Mouse (Mus musculus) limb, embryonic 15.5 days (tissue): ENCODE results near the gene Scgb1a1. TPM values are rescaled to one million over a fixed set of nuclear protein-coding genes. Genes with fewer than 3 reads are reported as not detected.
"Not testable (repeated sequence)": the region's sequence is repeated elsewhere in the genome, so short reads cannot be mapped to it uniquely, and the experiment has no call there.

Experiments used
- ATAC-seq: fragments of 200-750 bp; cut with Nextera tagmentation; 2 replicates; pipeline ENCODE4 v1.8.0; 2017; ENCODE audit warnings: low read depth, moderate TSS enrichment; ENCODE audit not compliant: insufficient number of reproducible peaks, low FRiP score, low TSS enrichment
- H3K27ac ChIP-seq: fragments of 300-500 bp; sonication (generic); 2 replicates; pipeline ENCODE4 v1.5.1; 2015; ENCODE audit warnings: moderate library complexity, mild to moderate bottlenecking, inconsistent platforms
- H3K27me3 ChIP-seq: fragments of 300-500 bp; sonication (generic); 2 replicates; pipeline ENCODE4 v1.6.1; 2015; ENCODE audit warnings: inconsistent platforms
- H3K36me3 ChIP-seq: fragments of 300-500 bp; sonication (generic); 2 replicates; pipeline ENCODE4 v1.6.1; 2015; ENCODE audit warnings: inconsistent platforms
- H3K4me1 ChIP-seq: fragments of 300-500 bp; sonication (generic); 2 replicates; pipeline ENCODE4 v1.6.1; 2015; ENCODE audit warnings: inconsistent platforms
- H3K4me2 ChIP-seq: fragments of 300-500 bp; sonication (generic); 2 replicates; pipeline ENCODE4 v1.6.1; 2015; ENCODE audit warnings: mild to moderate bottlenecking, inconsistent platforms
- H3K4me3 ChIP-seq: fragments of 300-500 bp; sonication (generic); 2 replicates; pipeline ENCODE4 v1.5.1; 2015; ENCODE audit warnings: mild to moderate bottlenecking, inconsistent platforms
- H3K9ac ChIP-seq: fragments of 300-500 bp; sonication (generic); 2 replicates; pipeline ENCODE4 v1.6.1; 2015; ENCODE audit warnings: inconsistent platforms
- H3K9me3 ChIP-seq: fragments of 300-500 bp; sonication (generic); 2 replicates; pipeline ENCODE4 v1.6.1; 2016; ENCODE audit warnings: inconsistent platforms
- WGBS: fragments of 180-500 bp; shearing (Covaris S2); methylation state at CpG from one replicate; pipeline ENCODE4 v1.1.7; 2015; 5-methylcytosine and 5-hydroxymethylcytosine counted together
- polyA plus RNA-seq: library from polyadenylated mRNA; unstranded; fragments of >200 nt; fragmentation: Nextera tagmentation; extraction: Ambion mirVana; gene quantifications from 2 replicates; pipeline ENCODE4 v1.2.1, GENCODE M21; 2015

Scgb1a1 gene
- polyA plus RNA-seq, 1 experiment from 2014 or later = 1.2 TPM

- Histone ChIP-seq H3K27me3 (no peaks in the 10 kb centered on the region), H3K9ac (no peak overlapping the region), H3K4me2 (no peak overlapping the region), H3K9me3 (no peaks in the 10 kb centered on the region), H3K27ac (no peak overlapping the region), H3K36me3 (no peaks in the 10 kb centered on the region), H3K4me3 (no peak overlapping the region), H3K4me1 (no peaks in the 10 kb centered on the region)
- WGBS = 69% methylated on average over 5 of the region's 5 CpGs
- no peak for ATAC-seq
Observed at GRCm38 (mm10) chr19:9095111-9095510, 7.4 kb upstream of the Scgb1a1 start.

DNA sequence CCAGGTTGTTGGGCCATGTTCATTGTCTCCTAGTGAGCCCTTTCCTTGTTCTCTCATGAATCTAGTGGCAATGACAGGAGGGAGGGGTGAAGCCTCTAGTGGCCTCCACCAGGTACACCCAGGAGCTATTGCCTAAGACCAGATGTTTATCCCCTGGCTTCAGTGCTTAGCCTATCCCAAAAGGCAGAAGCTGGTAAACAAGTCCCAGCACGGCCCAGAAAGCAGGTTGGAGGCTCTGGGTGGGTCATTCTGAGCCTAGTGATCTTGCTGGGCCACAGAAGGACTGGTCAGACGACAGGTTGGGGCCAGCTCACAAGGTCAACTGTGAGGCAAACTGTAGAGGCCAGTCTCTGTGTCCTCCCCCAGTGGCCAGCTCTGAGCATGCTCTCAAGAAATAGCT, 3.0 kb upstream of the Scgb1a1 start:
- no peak overlapping the region for H3K4me2 ChIP-seq
- H3K9ac ChIP-seq = no peak overlapping the region
- WGBS = 35% methylated on average over 2 of the region's 2 CpGs
- no peak for ATAC-seq
- no peak overlapping the region for H3K27ac ChIP-seq
- H3K4me3 ChIP-seq = no peak overlapping the region
- no peaks in the 10 kb centered on the region for H3K9me3 ChIP-seq
- H3K4me1 ChIP-seq = no peaks in the 10 kb centered on the region
- no peaks in the 10 kb centered on the region for H3K36me3 ChIP-seq
- H3K27me3 ChIP-seq = no peaks in the 10 kb centered on the region

GRCm38 (mm10) chr19:9090191-9090590, 2.4 kb upstream of the Scgb1a1 start:
- Histone ChIP-seq H3K36me3 (no peaks in the 10 kb centered on the region), H3K4me3 (no peak overlapping the region), H3K4me1 (no peaks in the 10 kb centered on the region), H3K9ac (no peak overlapping the region), H3K9me3 (no peaks in the 10 kb centered on the region), H3K4me2 (no peak overlapping the region), H3K27ac (no peak overlapping the region), H3K27me3 (no peaks in the 10 kb centered on the region)
- no peak for ATAC-seq
- 66% methylated on average over 4 of the region's 4 CpGs for WGBS

DNA sequence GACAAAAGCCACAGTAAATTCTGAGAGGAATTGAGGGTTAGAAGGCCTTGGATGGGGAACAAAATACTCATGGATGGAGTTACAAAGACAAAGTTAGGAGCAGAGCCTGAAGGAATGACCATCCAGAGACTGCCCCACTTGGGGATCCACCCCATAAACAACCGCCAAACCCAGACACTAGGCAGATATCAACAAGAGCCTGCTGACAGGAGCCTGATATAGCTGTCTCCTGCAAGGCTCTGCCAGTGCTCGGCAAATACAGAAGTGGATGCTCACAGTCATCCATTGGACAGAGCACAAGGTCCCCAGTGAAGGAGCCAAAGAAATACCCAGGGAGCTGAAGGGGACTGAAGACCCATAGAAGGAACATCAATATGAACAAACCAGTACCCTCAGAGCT, 3.9 kb downstream of the Scgb1a1 start:
- H3K9ac ChIP-seq, H3K27ac ChIP-seq, H3K4me3 ChIP-seq, H3K4me2 ChIP-seq, ATAC-seq, H3K27me3 ChIP-seq, H3K9me3 ChIP-seq, H3K36me3 ChIP-seq: not testable (repeated sequence)
- H3K4me1 ChIP-seq = peaks cover 18% of the 10 kb centered on the region
- 59% methylated on average over 2 of the region's 2 CpGs for WGBS

- H3K4me3 ChIP-seq = 0 out of 2 replicates have a peak overlapping the region, but pooled peaks have one; percentile 5
Observed at GRCm38 (mm10) chr19:9083010-9083355, 4.8 kb downstream of the Scgb1a1 start.

GRCm38 (mm10) chr19:9082191-9083009, 5.4 kb downstream of the Scgb1a1 start:
- H3K4me2 ChIP-seq = peak overlapping the region; percentile 15
- H3K27me3 ChIP-seq = no peaks in the 10 kb centered on the region
- H3K36me3 ChIP-seq = no peaks in the 10 kb centered on the region
- WGBS = 14% methylated on average over 23 of the region's 23 CpGs
- H3K4me1 ChIP-seq = peaks cover 18% of the 10 kb centered on the region
- H3K27ac ChIP-seq = peak overlapping the region; percentile 22; the same call in 1 of the 2 replicates
- peak overlapping the region; percentile 5; the same call in 1 of the 2 replicates for H3K4me3 ChIP-seq
- peak; percentile 90 for ATAC-seq
- H3K9me3 ChIP-seq = no peaks in the 10 kb centered on the region
- no peak overlapping the region for H3K9ac ChIP-seq

More at GRCm38 (mm10) chr19:9083010-9083355, 4.8 kb downstream of the Scgb1a1 start:
- Histone ChIP-seq H3K4me1 (peaks cover 18% of the 10 kb centered on the region), H3K27me3 (no peaks in the 10 kb centered on the region), H3K27ac (no peak overlapping the region), H3K36me3 (no peaks in the 10 kb centered on the region), H3K9me3 (no peaks in the 10 kb centered on the region), H3K4me2 (peak overlapping the region; percentile 15), H3K9ac (no peak overlapping the region)
- 0 out of 2 replicates have a peak, but pooled peaks have one; percentile 11 for ATAC-seq
- WGBS = 75% methylated on average over 2 of the region's 2 CpGs

DNA sequence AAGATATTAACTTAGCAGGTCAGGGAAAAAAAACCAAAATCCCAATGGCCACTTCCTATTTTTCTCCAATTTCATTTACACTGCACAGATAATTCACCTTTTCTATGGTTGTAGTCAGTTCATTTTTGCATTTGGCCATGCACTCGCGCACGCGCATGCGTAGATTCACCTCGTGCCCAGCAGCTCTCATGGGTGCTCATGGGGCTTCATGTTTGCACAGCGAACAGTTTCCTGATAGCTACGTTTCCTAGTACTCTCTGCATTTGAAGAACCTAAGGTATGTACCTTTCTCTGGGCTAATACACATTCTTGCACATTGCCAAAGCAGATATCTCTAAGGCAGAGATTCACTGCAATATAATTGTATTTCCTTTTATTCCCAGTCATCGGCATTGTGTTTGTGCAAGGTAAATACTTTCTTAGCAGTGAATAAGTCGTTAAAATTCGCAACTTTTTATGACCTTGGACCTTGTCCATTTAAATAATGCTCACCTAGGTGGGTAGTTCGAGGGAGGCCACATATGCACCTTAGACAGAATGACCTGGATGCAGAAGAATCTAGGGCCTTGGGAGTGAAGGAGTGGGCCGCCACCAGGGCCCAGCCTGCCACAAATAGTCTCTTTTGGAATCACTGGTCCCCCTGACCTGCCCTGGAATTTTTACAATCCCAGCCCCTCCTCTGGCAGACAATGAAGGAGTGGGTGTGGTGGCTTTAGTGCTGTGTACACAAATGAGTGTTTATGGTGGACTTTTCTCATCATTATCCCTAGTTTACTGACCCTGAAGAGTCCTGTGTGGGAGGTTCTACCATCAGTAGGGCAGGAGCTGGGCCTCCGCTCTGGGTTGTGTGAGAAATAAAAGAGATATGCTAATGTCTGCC, 6.2 kb downstream of the Scgb1a1 start:
- Histone ChIP-seq H3K36me3 (no peaks in the 10 kb centered on the region), H3K9ac (no peak overlapping the region), H3K4me3 (no peak overlapping the region), H3K4me2 (no peak overlapping the region), H3K4me1 (peaks cover 18% of the 10 kb centered on the region), H3K27ac (peak overlapping the region; percentile 22; the same call in 1 of the 2 replicates), H3K27me3 (no peaks in the 10 kb centered on the region), H3K9me3 (no peaks in the 10 kb centered on the region)
- WGBS = 81% methylated on average over 14 of the region's 14 CpGs
- no peak for ATAC-seq

- Histone ChIP-seq H3K9me3 (no peaks in the 10 kb centered on the region), H3K4me2 (no peak overlapping the region), H3K36me3 (no peaks in the 10 kb centered on the region), H3K4me3 (no peak overlapping the region), H3K4me1 (peaks cover 18% of the 10 kb centered on the region), H3K9ac (no peak overlapping the region), H3K27me3 (no peaks in the 10 kb centered on the region), H3K27ac (no peak overlapping the region)
- WGBS = 25% methylated on average over 7 of the region's 7 CpGs
- ATAC-seq = no peak
Observed at GRCm38 (mm10) chr19:9079916-9080315, 7.8 kb downstream of the Scgb1a1 start.

- no peaks in the 10 kb centered on the region for H3K9me3 ChIP-seq
- WGBS = 60% methylated on average over 4 of the region's 4 CpGs
- ATAC-seq = no peak
Observed at GRCm38 (mm10) chr19:9076982-9077660, 10.6 kb downstream of the Scgb1a1 start.

DNA sequence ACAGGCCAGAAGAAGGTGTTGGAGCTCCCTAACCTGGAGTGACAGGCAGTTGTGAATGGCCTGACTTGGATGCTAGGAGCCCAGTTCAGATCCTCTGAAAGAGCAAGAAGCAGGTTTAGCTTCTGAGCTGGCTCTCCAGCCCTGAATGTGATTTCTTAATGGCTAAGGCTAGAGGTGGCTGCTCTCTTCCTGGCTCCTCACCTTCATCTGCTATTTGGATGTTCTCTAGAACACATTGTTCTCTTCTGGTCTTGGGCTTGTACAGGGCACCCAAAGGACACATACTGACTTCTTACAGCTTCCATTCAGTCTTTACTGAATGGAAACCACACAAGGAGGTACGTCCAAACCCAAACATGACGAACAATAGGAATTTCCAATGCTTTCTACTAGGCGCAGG, 11.7 kb downstream of the Scgb1a1 start:
- Histone ChIP-seq H3K4me3 (no peak overlapping the region), H3K4me2 (no peak overlapping the region), H3K9me3 (no peaks in the 10 kb centered on the region), H3K36me3 (no peaks in the 10 kb centered on the region), H3K27me3 (no peaks in the 10 kb centered on the region), H3K4me1 (peaks cover 29% of the 10 kb centered on the region), H3K9ac (no peak overlapping the region), H3K27ac (no peak overlapping the region)
- WGBS = 93% methylated on average over 3 of the region's 3 CpGs
- ATAC-seq = no peak

More at GRCm38 (mm10) chr19:9076982-9077660, 10.6 kb downstream of the Scgb1a1 start:
- Histone ChIP-seq H3K27ac (no peak overlapping the region), H3K4me3 (no peak overlapping the region), H3K9ac (no peak overlapping the region), H3K4me1 (peaks cover 23% of the 10 kb centered on the region), H3K36me3 (no peaks in the 10 kb centered on the region), H3K4me2 (no peak overlapping the region), H3K27me3 (no peaks in the 10 kb centered on the region)

DNA sequence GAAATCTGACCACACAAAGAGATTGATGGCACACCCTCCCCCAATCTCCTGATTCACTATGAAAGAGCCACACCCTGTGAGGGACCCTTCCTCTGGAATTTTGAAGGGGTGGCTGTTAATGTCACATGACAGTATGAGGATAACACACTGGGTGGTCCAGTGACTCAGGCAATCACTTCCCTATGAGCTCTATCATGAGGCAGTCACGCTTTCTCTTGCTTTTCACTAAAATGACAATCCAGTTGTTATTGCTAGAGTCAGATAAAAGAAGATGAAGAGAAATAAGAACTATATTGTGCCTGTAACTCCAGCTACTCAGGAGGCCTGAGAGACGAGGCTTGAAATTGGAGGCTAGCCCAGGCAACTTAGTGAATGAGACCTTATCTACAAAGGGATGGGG, 12.2 kb downstream of the Scgb1a1 start:
- no peak overlapping the region for H3K27ac ChIP-seq
- no peaks in the 10 kb centered on the region for H3K27me3 ChIP-seq
- no peaks in the 10 kb centered on the region for H3K9me3 ChIP-seq
- H3K36me3 ChIP-seq = no peaks in the 10 kb centered on the region
- peaks cover 34% of the 10 kb centered on the region for H3K4me1 ChIP-seq
- no peak overlapping the region for H3K4me2 ChIP-seq
- WGBS = 64% methylated on average over 2 of the region's 2 CpGs
- no peak for ATAC-seq
- no peak overlapping the region for H3K4me3 ChIP-seq
- H3K9ac ChIP-seq = no peak overlapping the region
